Mouse (Mus musculus): ENCODE results near the gene Rnf217.

The Rnf217 gene

GRCm38 (mm10) chr10:31609066-31609961 lies at the start of gene Rnf217:
Gene Rnf217, minus strand, starts transcription at chr10:31609184.
- no peak for DNase-seq (ENCODE audit: low read depth)

- no peak for DNase-seq (ENCODE audit: low read depth)
Observed at GRCm38 (mm10) chr10:31647270-31647669, 38.3 kb upstream of the Rnf217 start.

GRCm38 (mm10) chr10:31646083-31646482 lies 37.1 kb upstream of the Rnf217 start:
- no peak for DNase-seq (ENCODE audit: low read depth)

GRCm38 (mm10) chr10:31635098-31635497 lies 26.1 kb upstream of the Rnf217 start:
- no peak for DNase-seq (ENCODE audit: low read depth)

DNA sequence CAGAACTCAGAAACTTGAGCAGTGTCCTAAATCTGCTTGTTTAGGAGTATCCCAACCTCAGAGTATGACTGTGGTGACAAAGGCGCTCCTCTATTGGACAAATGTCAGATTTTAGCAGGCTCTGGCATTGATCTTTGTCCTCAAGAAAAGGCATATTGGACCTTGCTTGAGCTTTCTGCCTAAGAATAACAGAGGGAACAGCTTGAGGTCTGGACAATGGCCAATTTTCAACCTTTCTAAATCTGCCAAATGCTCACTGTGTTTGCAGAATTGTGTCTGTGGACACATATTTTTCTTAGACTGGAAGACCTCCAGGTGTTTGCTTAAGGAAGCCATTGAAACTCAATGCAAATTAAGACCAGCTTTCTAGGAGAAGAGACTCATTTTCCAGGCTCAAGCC lies 23.0 kb upstream of the Rnf217 start:
- no peak for DNase-seq (ENCODE audit: low read depth)

- DNase-seq (ENCODE audit: low read depth) = no peak
Observed at GRCm38 (mm10) chr10:31615355-31615754, 6.4 kb upstream of the Rnf217 start.

DNA sequence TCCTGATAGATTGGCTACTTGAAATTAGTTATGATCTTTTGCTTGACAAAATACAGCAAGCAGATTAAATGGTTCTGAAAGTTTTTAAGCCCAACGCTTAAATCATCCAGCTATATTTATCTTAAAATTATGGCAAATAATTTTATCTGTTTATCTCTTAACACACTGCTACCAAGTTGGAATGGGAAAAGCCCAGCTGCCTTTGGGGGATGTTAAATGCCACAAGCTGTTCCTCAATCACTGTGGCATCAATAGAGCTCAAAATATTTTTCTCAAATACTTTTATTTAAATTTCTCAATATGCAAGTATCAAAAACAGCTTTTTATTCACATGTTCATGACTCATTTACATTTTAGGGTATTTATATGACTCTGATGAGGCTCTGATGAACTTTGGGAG lies 5.1 kb upstream of the Rnf217 start:
- DNase-seq (ENCODE audit: low read depth) = no peak

GRCm38 (mm10) chr10:31608441-31609065 lies 431 bp downstream of the Rnf217 start:
- DNase-seq (ENCODE audit: low read depth) = no peak

- DNase-seq (ENCODE audit: low read depth) = no peak
Observed at GRCm38 (mm10) chr10:31606981-31607867, 1.8 kb downstream of the Rnf217 start.

GRCm38 (mm10) chr10:31603855-31604254 lies 5.1 kb downstream of the Rnf217 start:
- no peak for DNase-seq (ENCODE audit: low read depth)

GRCm38 (mm10) chr10:31600116-31600515 lies 8.9 kb downstream of the Rnf217 start:
- no peak for DNase-seq (ENCODE audit: low read depth)

- no peak for DNase-seq (ENCODE audit: low read depth)
Observed at GRCm38 (mm10) chr10:31597886-31598285, 11.1 kb downstream of the Rnf217 start.

GRCm38 (mm10) chr10:31596804-31597203 lies 12.2 kb downstream of the Rnf217 start:
- no peak for DNase-seq (ENCODE audit: low read depth)

DNA sequence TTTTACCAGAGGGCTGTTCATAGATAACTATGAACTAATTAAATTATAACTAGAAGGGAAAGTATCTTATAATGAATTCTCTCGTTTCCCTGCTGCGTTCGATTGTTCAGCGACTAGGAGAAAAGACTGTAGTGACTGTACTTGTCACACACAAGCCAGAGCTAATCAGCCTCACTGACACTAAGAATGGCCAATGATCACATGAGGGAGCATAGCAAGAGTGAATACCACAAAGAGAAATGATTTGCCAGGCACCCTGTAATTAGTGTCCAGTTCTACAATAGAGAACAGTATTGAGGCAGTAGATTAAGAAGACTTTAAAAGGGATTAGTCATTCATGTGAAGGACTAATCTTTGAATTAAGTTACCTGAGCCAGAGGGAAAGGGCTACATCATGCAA lies 13.7 kb downstream of the Rnf217 start:
- DNase-seq (ENCODE audit: low read depth) = no peak

DNA sequence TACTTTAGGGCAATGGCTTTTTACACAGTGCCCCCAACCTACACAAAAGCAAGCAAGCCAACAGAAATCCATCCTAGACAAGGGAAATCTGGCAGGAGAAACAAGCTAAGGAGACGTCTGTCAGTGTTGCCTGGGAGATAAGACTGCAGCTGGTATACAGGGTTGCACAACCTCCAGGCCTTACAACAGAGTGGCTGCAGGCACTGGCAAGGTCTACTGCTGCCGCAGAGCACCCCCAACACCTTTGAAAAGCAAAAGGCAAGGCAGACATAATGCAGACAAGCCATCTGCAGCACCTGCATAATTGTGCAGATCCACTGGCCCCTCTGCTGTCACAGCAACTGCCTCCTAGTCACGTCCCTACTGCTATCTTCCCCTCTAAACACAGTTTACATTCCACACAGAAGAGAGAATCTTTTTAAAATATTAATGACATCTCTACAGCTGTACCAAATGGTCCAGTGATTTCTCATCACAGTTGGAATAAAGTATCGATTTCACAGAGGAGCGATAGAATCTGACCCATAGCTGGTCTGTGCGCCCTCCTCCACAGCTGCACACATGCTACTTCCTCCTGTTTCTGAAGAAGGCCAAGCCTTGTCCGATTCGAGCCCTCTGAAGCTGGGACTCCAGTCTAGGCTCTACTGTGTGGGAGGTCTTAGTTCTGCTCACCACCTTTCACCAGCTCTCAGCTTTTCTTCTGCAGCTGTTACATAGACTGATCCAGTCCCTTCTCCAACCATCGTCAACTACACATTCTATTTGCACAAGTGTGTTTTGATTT lies 16.1 kb downstream of the Rnf217 start:
- DNase-seq (ENCODE audit: low read depth) = no peak

GRCm38 (mm10) chr10:31592095-31592740 lies 16.8 kb downstream of the Rnf217 start:
- no peak for DNase-seq (ENCODE audit: low read depth)

DNA sequence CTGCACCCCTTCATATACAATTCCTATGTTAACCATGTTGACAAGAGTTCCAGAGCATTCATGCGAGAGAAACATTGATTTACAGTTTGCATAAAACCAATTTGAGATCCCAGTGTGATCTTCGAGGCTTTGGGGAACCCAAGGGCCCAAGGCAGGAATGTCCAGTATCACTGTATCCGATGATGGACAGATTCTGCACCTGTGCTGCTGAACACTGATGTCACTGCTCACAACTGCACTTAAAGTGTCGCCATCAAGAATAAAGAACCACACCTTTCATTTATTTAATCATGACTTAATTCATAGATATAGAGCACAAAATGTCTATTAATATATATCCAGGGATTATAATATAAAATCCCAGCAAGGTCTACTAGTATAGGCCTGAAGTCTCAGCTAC lies 28.3 kb downstream of the Rnf217 start:
- DNase-seq (ENCODE audit: low read depth) = no peak

- DNase-seq (ENCODE audit: low read depth) = no peak
Observed at GRCm38 (mm10) chr10:31580073-31580472, 28.9 kb downstream of the Rnf217 start.

DNA sequence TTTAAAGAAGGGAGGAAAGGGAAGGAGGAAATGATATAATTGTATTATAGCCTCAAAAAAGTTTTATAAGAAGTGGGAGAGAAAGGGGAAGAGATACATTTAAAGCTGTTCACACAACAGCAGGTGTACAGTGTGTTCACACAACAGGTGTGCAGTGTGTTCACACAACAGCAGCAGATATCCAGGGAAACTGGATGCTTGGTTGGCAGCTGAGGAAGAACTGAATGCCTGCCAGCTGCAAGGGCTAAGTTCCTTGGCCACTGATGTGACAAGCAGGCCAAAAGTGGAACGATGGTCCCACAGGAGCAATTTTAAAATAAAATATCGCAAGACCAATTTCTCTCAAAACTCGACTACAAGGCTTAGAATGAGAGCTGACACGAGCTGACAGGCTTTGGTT lies 35.7 kb downstream of the Rnf217 start:
- DNase-seq (ENCODE audit: low read depth) = no peak

- no peak for DNase-seq (ENCODE audit: low read depth)
Observed at GRCm38 (mm10) chr10:31557311-31557710, 51.7 kb downstream of the Rnf217 start.

DNA sequence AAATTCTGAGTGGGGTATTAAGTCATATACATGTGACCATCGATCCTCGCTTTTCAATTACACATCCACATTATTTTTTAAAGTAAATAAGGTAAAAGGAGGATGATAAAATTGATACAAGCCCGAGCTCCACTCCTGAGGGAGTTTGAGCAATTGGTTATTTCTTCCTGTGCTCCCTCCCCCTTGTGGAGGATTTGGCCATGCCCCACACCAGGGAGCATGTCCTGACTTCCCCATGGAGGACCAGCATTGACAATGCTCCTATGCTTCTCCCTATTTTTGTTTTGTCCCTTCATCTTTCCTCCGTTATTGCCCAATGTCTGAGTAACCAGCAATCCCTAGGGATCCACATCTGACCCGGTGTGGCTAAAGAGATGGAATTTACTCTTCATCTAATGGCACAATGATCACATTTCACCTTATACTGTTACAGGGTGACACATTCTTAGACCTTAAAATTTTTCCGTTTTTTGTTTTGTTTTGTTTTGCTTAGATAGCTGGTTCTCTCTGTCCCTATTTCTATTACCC lies 53.5 kb downstream of the Rnf217 start:
- no peak for DNase-seq (ENCODE audit: low read depth)

Data from c-Kit-positive CD71-positive TER-119-negative erythroid progenitor cells, embryonic 14.5 days (primary cell).